Mouse (Mus musculus) spleen, adult 18-20 months (tissue): Measurements from ENCODE around the gene Oxsm.

ENCODE experiments used
- DNase-seq, 2 experiments: peaks; one replicate each; pipeline ENCODE4 v3.0.0; 2022; ENCODE audit warnings: mixed read lengths in 2 of 2

The Oxsm gene

GRCm38 (mm10) chr14:16249171-16249874 lies at the start of gene Oxsm, which contains the start of gene Ngly1:
TSS of gene Oxsm (minus strand) at chr14:16249808.
TSS of gene Ngly1 (plus strand) at chr14:16249280.
- peak; percentile 77 to 86 for DNase-seq

GRCm38 (mm10) chr14:16296816-16297468 lies 47.3 kb upstream of the Oxsm start:
- DNase-seq: no peak

- no peak for DNase-seq
Observed at GRCm38 (mm10) chr14:16293921-16294320, 44.3 kb upstream of the Oxsm start.

- DNase-seq: no peak
Observed at GRCm38 (mm10) chr14:16293015-16293414, 43.4 kb upstream of the Oxsm start.

GRCm38 (mm10) chr14:16292371-16292770 lies 42.8 kb upstream of the Oxsm start:
- DNase-seq: no peak

- no peak for DNase-seq
Observed at GRCm38 (mm10) chr14:16283966-16284365, 34.4 kb upstream of the Oxsm start.

GRCm38 (mm10) chr14:16279196-16279595 lies 29.6 kb upstream of the Oxsm start:
- DNase-seq: no peak

- no peak for DNase-seq
Observed at GRCm38 (mm10) chr14:16273677-16274076, 24.1 kb upstream of the Oxsm start.

GRCm38 (mm10) chr14:16269776-16270175 lies 20.2 kb upstream of the Oxsm start:
- DNase-seq: no peak

- DNase-seq: no peak
Observed at GRCm38 (mm10) chr14:16267028-16267427, 17.4 kb upstream of the Oxsm start.

- no peak for DNase-seq
Observed at GRCm38 (mm10) chr14:16261869-16262268, 12.3 kb upstream of the Oxsm start.

GRCm38 (mm10) chr14:16260541-16260940 lies 10.9 kb upstream of the Oxsm start:
- no peak for DNase-seq

- no peak for DNase-seq
Observed at GRCm38 (mm10) chr14:16256209-16256608, 6.6 kb upstream of the Oxsm start.

- DNase-seq: no peak
Observed at GRCm38 (mm10) chr14:16255745-16256144, 6.1 kb upstream of the Oxsm start.

GRCm38 (mm10) chr14:16250099-16250498 lies 491 bp upstream of the Oxsm start:
- no peak for DNase-seq

- no peak for DNase-seq
Observed at GRCm38 (mm10) chr14:16248603-16249157, 928 bp downstream of the Oxsm start.

GRCm38 (mm10) chr14:16248135-16248534 lies 1.5 kb downstream of the Oxsm start:
- DNase-seq: no peak

- no peak for DNase-seq
Observed at GRCm38 (mm10) chr14:16246340-16246912, 3.2 kb downstream of the Oxsm start.

- DNase-seq: no peak
Observed at GRCm38 (mm10) chr14:16245127-16245526, 4.5 kb downstream of the Oxsm start.

- DNase-seq: no peak
Observed at GRCm38 (mm10) chr14:16244370-16244769, 5.2 kb downstream of the Oxsm start.

GRCm38 (mm10) chr14:16243603-16244209 lies 5.9 kb downstream of the Oxsm start:
- DNase-seq: peak in 1 of 2 experiments; percentile 14

- DNase-seq: peak; percentile 86 to 87
Observed at GRCm38 (mm10) chr14:16242947-16243602, 6.5 kb downstream of the Oxsm start.
